Mouse (Mus musculus): ENCODE measurements around the gene Mapt. TPM values are rescaled to one million over a fixed set of nuclear protein-coding genes. Genes with fewer than 3 reads are reported as not detected.
"Not testable (repeated sequence)": the region's sequence is repeated elsewhere in the genome, so short reads cannot be mapped to it uniquely, and the experiment has no call there.

The Mapt gene
- under 1 TPM in 1 of 3 experiments, not detected in 2; 0.41 TPM for polyA plus RNA-seq (2017; shearing (Covaris generic))

- no peak for ATAC-seq
Measured at GRCm38 (mm10) chr11:104231041-104231911, at the start of gene Mapt. Mapt (plus strand) TSS chr11:104231390.

DNA sequence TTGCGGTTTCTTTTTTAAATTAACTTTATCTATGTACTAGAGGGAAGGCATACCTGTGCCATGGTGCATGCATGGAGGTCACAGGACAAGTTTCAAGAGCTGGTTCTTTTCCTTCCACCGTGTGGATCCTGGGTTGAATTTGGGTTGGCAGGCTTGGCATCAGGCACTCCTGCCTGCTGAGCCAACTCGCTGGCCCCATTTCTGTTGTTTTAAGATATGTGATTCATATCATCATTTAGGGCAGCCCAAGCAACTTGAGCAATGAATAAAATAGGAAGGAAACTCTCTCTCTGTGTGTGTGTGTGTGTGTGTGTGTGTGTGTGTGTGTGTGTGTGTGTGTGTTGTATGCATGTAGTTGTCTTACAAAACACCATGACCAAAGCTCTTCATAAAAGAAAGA is 49.0 kb upstream of the Mapt start:
- ATAC-seq, result no peak

GRCm38 (mm10) chr11:104186135-104186836 is 44.9 kb upstream of the Mapt start, which contains the start of gene Sppl2c:
Sppl2c (plus strand) TSS chr11:104186327.
- ATAC-seq, result no peak

DNA sequence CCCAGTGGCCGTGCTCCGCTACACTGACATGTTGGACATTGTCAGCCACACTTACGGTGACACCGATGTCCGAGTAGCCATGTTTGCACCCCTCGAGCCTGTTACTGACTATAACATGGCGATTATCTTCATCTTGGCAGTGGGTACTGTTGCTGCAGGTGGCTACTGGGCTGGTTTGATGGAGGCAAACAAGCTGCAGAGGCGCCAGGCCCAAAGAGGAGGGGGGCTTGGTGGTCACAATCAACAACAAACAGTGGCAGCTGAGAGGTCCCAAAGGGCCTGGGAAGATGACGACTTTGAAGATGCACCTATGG is 44.4 kb upstream of the Mapt start:
- ATAC-seq, result no peak

DNA sequence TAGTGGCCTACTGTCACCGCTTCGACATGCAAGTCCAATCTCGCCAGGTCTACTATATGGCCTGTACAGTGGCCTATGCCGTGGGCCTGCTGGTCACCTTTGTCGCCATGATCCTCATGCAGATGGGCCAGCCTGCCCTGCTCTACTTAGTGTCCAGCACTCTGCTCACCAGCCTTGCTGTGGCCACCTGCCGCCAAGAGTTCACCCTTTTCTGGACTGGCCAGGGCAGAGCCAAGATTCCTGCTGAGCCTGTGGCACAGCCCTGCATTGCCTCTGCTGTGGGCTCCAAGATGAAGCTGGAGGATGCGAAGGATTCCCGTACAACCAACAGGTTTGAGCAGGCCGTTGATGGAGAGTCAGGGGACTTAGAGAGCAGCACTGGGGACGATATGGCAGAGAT is 43.4 kb upstream of the Mapt start:
- ATAC-seq, result no peak

DNA sequence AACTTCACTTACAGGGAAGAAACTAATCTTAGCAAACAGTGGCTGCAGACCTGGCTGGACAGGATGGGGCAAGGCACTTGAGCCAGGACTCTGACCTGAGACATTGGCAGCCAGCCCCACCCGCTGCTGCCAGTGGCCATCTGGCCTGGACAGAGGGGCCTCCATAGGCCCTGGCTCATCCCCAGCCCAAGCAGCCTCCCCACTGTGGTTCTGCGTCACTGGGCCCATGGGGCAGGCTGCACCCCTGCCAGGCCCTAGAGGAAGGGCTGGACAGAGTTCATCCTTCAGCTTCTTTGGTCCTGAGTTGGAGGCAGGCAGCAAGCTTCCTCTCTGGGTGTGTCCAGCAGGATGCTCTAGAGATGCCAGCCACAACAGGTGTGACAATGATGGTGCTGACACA is 41.2 kb upstream of the Mapt start:
- no peak for ATAC-seq

GRCm38 (mm10) chr11:104195382-104195781 is 35.8 kb upstream of the Mapt start:
- no peak for ATAC-seq

GRCm38 (mm10) chr11:104195791-104196190 is 35.4 kb upstream of the Mapt start:
- ATAC-seq, result no peak

- ATAC-seq, result no peak
Measured at GRCm38 (mm10) chr11:104197861-104198260, 33.3 kb upstream of the Mapt start.

DNA sequence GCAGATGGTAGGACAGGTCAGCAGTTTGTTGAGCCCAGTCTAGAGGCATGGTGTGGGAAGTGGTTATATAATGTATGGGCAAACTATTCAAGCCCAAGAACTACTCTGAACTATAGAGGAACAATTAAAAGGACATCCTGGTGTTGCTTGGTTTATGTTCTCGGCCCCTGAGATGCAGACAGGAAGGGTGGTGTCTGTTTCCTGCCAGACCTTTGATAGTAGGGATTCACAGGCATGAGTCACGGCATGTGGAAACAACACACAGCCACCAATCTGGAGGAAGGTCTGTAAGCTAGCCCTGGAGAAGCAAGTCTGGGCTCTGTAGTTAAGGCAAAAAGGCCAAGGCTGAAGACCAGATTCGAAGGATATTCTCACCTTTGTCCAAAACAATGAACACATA is 27.9 kb upstream of the Mapt start:
- ATAC-seq, result no peak

DNA sequence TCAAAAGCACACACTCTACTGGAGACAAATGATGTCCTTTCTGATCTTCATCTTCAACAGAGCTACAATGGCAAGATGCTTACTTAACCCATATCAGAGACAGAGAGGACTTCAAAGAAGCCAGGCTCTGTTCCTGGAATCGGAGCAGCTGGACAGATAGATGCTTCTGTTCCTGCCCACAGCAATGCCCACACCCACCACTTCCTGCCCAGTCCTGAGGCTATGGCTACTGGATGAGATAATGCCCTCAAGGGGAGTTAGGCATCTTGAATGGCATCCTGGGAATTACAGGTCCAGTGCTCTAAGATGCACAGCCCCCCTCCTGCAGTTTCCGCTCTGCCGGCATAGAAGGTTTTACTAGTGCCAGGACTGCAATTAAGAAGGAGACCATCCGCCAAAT is 24.6 kb upstream of the Mapt start:
- ATAC-seq, result no peak

DNA sequence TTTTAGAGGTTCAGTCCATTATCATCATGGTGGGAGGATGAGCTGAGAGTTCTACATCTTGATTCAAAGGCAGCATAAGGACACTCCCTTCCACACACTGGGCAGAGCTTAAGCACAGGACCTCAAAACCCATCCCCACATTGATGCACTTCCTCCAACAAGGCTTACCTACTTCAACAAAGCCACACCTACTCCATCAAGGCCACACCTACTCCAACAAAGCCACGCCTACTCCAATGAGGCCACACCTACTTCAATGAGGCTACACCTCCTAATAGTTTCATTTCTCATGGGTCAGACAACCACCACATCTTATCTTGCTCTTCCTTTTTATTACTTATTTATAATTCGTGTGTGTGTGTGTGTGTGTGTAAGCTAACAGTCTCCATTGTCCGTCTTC is 22.1 kb upstream of the Mapt start:
- no peak for ATAC-seq

DNA sequence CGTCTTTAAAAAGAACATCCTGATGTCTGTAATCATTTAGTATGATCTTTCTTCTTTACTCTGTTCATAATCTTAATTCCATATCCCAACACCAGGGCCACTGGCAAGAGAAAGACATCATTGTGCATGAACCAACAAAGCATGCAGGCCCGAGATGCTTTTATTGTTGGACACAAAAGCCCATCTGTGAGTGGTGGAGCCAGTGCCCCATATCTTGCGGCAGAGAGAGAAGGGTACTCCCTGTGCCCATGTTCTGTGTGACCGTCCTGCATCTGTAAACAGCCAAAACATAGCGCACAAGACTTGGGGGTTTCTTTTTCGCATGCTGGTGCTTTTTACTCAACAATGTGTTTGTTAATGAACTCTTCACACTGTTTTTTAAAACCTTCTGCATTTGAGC is 19.9 kb upstream of the Mapt start:
- no peak for ATAC-seq

- not testable (repeated sequence) for ATAC-seq
Measured at GRCm38 (mm10) chr11:104214128-104214527, 17.1 kb upstream of the Mapt start.

GRCm38 (mm10) chr11:104218075-104218474 is 13.1 kb upstream of the Mapt start:
- ATAC-seq, result no peak

GRCm38 (mm10) chr11:104220291-104220690 is 10.9 kb upstream of the Mapt start:
- ATAC-seq, result no peak

- no peak for ATAC-seq
Measured at GRCm38 (mm10) chr11:104221751-104222150, 9.4 kb upstream of the Mapt start.

- ATAC-seq, result no peak
Measured at GRCm38 (mm10) chr11:104223301-104223700, 7.9 kb upstream of the Mapt start.

- no peak for ATAC-seq
Measured at GRCm38 (mm10) chr11:104229391-104229790, 1.8 kb upstream of the Mapt start.

DNA sequence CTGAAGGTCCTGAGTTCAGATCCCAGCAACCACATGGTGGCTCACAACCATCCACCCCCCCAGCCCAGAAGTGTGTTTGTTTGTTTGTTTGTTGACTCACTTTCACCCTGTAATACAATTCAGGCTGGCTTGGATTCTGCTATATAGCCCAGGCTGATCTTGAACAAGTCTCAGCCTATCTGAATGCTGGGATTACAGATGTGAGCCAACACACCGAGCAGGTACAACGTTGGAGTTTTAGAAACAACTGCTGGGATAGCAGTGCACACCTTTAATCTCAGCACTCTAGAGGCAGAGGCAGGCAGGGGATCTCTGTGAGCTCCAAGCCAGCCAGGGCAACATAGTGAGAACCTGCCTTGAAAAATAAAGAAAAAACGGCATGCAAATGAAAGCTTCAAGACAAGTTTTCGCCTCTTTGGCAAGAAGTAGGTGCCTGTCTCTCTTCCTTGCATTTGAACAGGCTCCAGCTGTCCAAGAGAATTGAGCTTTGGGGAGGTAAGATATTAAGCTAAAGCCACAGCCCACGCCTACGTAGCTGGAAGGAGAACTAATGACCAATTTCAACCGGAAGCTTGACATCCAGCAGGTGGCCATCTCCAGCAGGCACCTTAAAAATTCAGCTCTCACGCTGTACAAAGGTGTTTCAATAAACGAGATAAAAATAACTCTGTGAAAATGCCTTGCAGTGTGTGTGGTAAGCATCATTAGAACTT is 968 bp upstream of the Mapt start:
- no peak for ATAC-seq

- no peak for ATAC-seq
Measured at GRCm38 (mm10) chr11:104232141-104233061, 1.2 kb downstream of the Mapt start.

GRCm38 (mm10) chr11:104233101-104233500 is 1.9 kb downstream of the Mapt start:
- no peak for ATAC-seq

Data from inflammation-experienced regulatory T-cells, adult 6 months (primary cell).